Mouse (Mus musculus): ENCODE data around the gene 4930590J08Rik. TPM values are rescaled to one million over a fixed set of nuclear protein-coding genes. Genes with fewer than 3 reads are reported as not detected.

Gene 4930590J08Rik
- under 1 TPM; 0.70 to 0.82 TPM for total RNA-seq (2023)

GRCm38 (mm10) chr6:91902509-91902908, at the start of gene 4930590J08Rik:
TSS of gene 4930590J08Rik (plus strand) at chr6:91902809.

GRCm38 (mm10) chr6:91877885-91878651, 24.5 kb upstream of the 4930590J08Rik start, which contains the start of gene Ccdc174:
TSS of gene Ccdc174 (plus strand) at chr6:91878053.

GRCm38 (mm10) chr6:91978371-91979300, 76.0 kb downstream of the 4930590J08Rik start, which contains the start of gene Fgd5:
TSS of gene Fgd5 (plus strand) at chr6:91978878.

Other genes with a start within 250 kb of the 4930590J08Rik start
- 100 to 1,000 TPM; 195 to 242 TPM for gene Slc6a6, start 218.8 kb upstream of the 4930590J08Rik start, total RNA-seq (2023)
- gene Grip2, start 75.6 kb upstream of the 4930590J08Rik start, total RNA-seq (2023): not detected
- 10 to 100 TPM; 18.6 to 22.7 TPM for gene Ccdc174, start 24.8 kb upstream of the 4930590J08Rik start, total RNA-seq (2023)
- gene Fgd5, start 76.1 kb downstream of the 4930590J08Rik start, total RNA-seq (2023): under 1 TPM in 1 of 2 experiments, not detected in 1; 0.13 TPM
- gene Nr2c2, start 188.6 kb downstream of the 4930590J08Rik start, total RNA-seq (2023): 10 to 100 TPM; 52.4 to 60.1 TPM

Measured in neutrophil, adult 83 days (primary cell).